Mouse (Mus musculus) bone marrow, adult 2 months (tissue): ENCODE results near the gene Lbhd2. TPM values are rescaled to one million over a fixed set of nuclear protein-coding genes. Genes with fewer than 3 reads are reported as not detected.

ENCODE experiments used
- H3K27ac ChIP-seq: fragments of 200-500 bp; 2 replicates; pipeline ENCODE4 v1.5.1; 2012; ENCODE audit warnings: low read depth, mild to moderate bottlenecking, control low read depth, inconsistent platforms, low read length; ENCODE audit not compliant: control insufficient read depth, poor library complexity, insufficient read depth
- H3K4me1 ChIP-seq: fragments of 200-500 bp; 2 replicates; pipeline ENCODE4 v1.6.1; 2011; ENCODE audit warnings: low read length; ENCODE audit not compliant: control insufficient read depth, insufficient read depth
- H3K4me3 ChIP-seq: fragments of 200-500 bp; replicated peaks from 2 replicates; pipeline ENCODE3; 2011; ENCODE audit warnings: mild to moderate bottlenecking, low read depth, low read length, control low read depth; ENCODE audit not compliant: control insufficient read depth
- CTCF ChIP-seq: fragments of 200-500 bp; IDR thresholded peaks from 2 replicates; pipeline ENCODE4 v1.5.1; 2011; ENCODE audit warnings: low read length, control low read depth; ENCODE audit not compliant: control insufficient read depth, insufficient read depth
- POLR2A ChIP-seq: fragments of 200-500 bp; IDR thresholded peaks from 2 replicates; pipeline ENCODE4 v1.6.1; 2011; ENCODE audit warnings: low read depth, mild to moderate bottlenecking, control low read depth, low read length, borderline replicate concordance; ENCODE audit not compliant: control insufficient read depth
- WGBS: fragments of 180-500 bp; shearing (Covaris S2); methylation state at CpG from one replicate; pipeline ENCODE4 v1.1.7; 2018; 5-methylcytosine and 5-hydroxymethylcytosine counted together
- polyA plus RNA-seq: library from polyadenylated mRNA; stranded (reverse); fragments of >200 nt; gene quantifications from 2 replicates; pipeline ENCODE4 v1.2.4, GENCODE M21; 2011; ENCODE audit warnings: low replicate concordance; ENCODE audit not compliant: missing spikeins, insufficient read depth, insufficient read length

The Lbhd2 gene
- polyA plus RNA-seq, 1 experiment = not detected

GRCm38 (mm10) chr12:111412581-111413284 lies 6.1 kb downstream of the Lbhd2 start:
- H3K27ac ChIP-seq = no peak overlapping the region
- 52% methylated on average over 12 of the region's 12 CpGs for WGBS
- TF ChIP-seq POLR2A (no peak), CTCF (no peak)
- no peaks in the 10 kb centered on the region for H3K4me1 ChIP-seq
- no peak overlapping the region for H3K4me3 ChIP-seq

DNA sequence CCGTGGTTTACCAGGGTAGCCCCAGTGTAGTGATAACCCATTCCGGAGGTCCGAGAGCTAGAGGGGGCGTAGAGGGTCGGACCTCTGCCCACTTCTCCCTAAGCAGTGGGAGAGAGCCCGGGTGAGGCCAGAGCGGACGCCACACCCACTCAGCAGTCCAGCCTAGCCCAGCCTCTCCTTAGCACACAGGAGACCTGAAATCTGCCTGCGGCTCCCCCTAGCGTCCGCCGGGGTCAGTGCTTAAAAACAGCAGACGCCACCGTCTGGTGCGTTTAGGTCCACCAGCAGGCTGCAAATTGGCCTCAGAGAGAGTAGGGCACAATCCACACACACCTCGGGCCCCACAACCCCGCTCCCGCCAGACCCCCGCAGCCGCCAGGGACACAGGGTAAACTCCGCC lies 6.7 kb downstream of the Lbhd2 start:
- WGBS = 2% methylated on average over 21 of the region's 21 CpGs
- no peak overlapping the region for H3K27ac ChIP-seq
- H3K4me1 ChIP-seq = no peaks in the 10 kb centered on the region
- TF ChIP-seq CTCF = peak; percentile 87
- no peak for TF ChIP-seq POLR2A
- no peak overlapping the region for H3K4me3 ChIP-seq

GRCm38 (mm10) chr12:111416921-111417779 lies 10.5 kb downstream of the Lbhd2 start, which contains the start of gene Exoc3l4:
Exoc3l4 (plus strand) TSS chr12:111417017.
- Histone ChIP-seq H3K27ac (0 out of 2 replicates have a peak within 1 kb of the TSS, but pooled peaks have one; percentile 17), H3K4me3 (no peak within 1 kb of the TSS), H3K4me1 (no peaks in the 10 kb centered on the region)
- TF ChIP-seq POLR2A = no peak
- TF ChIP-seq CTCF = no peak
- 11% methylated on average over 17 of the region's 17 CpGs for WGBS

- Histone ChIP-seq H3K4me3 (no peak overlapping the region), H3K27ac (no peak overlapping the region), H3K4me1 (no peaks in the 10 kb centered on the region)
- WGBS = 31% methylated on average over 5 of the region's 5 CpGs
- no peak for TF ChIP-seq CTCF
- no peak for TF ChIP-seq POLR2A
Measured at GRCm38 (mm10) chr12:111419918-111420317, 13.3 kb downstream of the Lbhd2 start.

DNA sequence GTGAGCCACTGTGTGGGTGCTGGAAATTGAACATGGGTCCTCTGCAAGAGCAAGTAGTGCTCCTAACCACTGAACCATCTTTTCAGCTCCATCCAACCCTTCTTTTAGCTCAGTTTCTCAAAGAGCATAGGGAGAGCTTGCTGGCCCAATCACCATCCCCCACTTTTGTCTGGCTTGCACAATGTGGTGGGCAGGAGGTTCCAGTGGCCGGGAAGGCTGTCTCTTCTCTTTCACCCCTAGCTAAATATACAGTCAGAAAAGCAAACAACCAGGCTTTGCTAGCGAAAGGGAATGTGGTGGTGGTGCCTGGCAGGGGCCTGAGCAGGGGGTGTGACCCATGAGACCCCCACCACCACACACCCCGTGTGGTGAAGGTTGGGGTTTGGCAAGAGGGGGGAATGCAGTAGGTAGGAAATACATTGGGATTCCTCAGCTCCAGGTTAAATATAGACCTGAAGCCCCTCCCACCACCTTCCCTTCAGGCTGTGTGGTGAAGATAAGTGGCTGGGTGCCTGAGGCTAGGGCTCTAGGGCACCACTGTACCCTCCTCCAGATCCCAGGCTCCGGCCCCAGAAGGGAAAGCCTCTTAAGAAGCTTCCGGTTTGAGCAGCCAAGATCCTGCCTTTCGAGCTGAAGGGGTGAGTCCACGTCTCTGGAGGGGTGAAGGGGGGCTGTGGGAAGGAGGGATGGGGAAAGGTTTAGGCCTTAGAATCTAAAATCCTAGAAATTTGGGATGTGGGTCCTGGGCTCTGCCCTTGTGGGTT lies 14.5 kb downstream of the Lbhd2 start:
- Histone ChIP-seq H3K27ac (no peak overlapping the region), H3K4me1 (no peaks in the 10 kb centered on the region), H3K4me3 (no peak overlapping the region)
- TF ChIP-seq CTCF = no peak
- 39% methylated on average over 7 of the region's 7 CpGs for WGBS

DNA sequence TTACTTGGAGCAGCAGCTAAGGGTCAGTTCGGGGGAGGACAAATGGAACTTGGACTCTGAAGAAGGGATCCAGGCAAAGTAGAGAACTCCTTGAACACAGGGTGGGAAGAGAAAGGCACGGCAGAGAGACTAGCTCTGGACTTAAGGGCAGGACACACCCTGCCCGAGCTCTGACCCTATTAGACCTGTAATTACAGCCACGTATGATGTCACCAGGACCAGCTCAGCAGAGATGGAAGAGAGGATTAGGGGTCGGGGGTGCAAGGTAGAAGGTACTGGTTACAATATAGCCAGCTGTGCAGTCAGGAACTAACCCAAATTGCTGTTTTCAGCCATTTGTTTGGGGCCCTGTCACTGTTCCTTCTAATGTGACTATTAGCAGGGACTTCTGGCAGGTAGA lies 16.2 kb downstream of the Lbhd2 start:
- 67% methylated on average over 5 of the region's 5 CpGs for WGBS
- Histone ChIP-seq H3K4me3 (no peak overlapping the region), H3K27ac (no peak overlapping the region), H3K4me1 (no peaks in the 10 kb centered on the region)
- TF ChIP-seq POLR2A = no peak
- no peak for TF ChIP-seq CTCF

GRCm38 (mm10) chr12:111423570-111424129 lies 17.0 kb downstream of the Lbhd2 start:
- WGBS = 20% methylated on average over 43 of the region's 43 CpGs
- no peaks in the 10 kb centered on the region for H3K4me1 ChIP-seq
- TF ChIP-seq CTCF = no peak
- no peak for TF ChIP-seq POLR2A
- no peak overlapping the region for H3K4me3 ChIP-seq
- no peak overlapping the region for H3K27ac ChIP-seq

DNA sequence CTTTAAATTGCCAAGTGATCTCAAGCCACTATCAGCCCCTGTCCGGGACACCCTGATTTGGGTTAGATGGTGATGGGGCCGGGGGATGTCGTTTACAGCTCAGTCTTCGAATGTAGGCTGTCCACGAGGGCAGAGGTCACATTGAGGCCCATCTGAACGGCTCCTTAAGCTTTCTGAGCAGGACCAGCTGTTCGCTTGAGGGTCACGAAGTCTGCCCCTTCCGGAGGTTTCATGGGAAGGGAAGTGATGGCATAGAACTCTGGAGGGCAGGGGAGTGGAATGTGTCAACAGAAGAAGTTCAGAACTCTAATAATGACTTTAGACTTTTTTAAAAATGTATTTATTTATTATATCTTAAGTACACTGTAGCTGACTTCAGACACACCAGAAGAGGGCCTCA lies 17.9 kb downstream of the Lbhd2 start:
- WGBS = 48% methylated on average over 9 of the region's 9 CpGs
- Histone ChIP-seq H3K4me1 (no peaks in the 10 kb centered on the region), H3K27ac (no peak overlapping the region), H3K4me3 (no peak overlapping the region)
- no peak for TF ChIP-seq POLR2A
- TF ChIP-seq CTCF = no peak
